Mouse (Mus musculus) neural tube, embryonic 10.5 days (tissue): ENCODE data around the gene Cfap157.
A peak's percentile ranks its signal among the peaks of the same experiment; 100 is the strongest.

Source experiments
- DNase-seq: peaks from one replicate; pipeline ENCODE4 v3.0.0-alpha.2; 2017; ENCODE audit warnings: low spot score; ENCODE audit errors: extremely low spot score

Cfap157 gene

GRCm38 (mm10) chr2:32787176-32787575 is 2.9 kb upstream of the Cfap157 start:
- DNase-seq = no peak

GRCm38 (mm10) chr2:32781710-32782109 is 2.5 kb downstream of the Cfap157 start:
- no peak for DNase-seq

- no peak for DNase-seq
These were observed 4.5 kb downstream of the Cfap157 start for GRCm38 (mm10) chr2:32779714-32780113.

- peak; percentile 59 for DNase-seq
These were observed 5.1 kb downstream of the Cfap157 start for GRCm38 (mm10) chr2:32779131-32779530.

GRCm38 (mm10) chr2:32778081-32778480 is 6.1 kb downstream of the Cfap157 start:
- no peak for DNase-seq

GRCm38 (mm10) chr2:32776192-32776591 is 8.0 kb downstream of the Cfap157 start:
- DNase-seq = no peak

GRCm38 (mm10) chr2:32775359-32776074 is 8.7 kb downstream of the Cfap157 start, which contains the start of the genes Ttc16 and Ptrh1:
Ttc16 (minus strand) TSS chr2:32775633.
Ptrh1 (plus strand) TSS chr2:32775786.
- DNase-seq = peak; percentile 98

GRCm38 (mm10) chr2:32772626-32773279 is 11.5 kb downstream of the Cfap157 start:
- no peak for DNase-seq

- DNase-seq = no peak
These were observed 12.3 kb downstream of the Cfap157 start for GRCm38 (mm10) chr2:32771886-32772285.

- no peak for DNase-seq
These were observed 14.7 kb downstream of the Cfap157 start for GRCm38 (mm10) chr2:32769327-32770085.

- DNase-seq = no peak
These were observed 15.5 kb downstream of the Cfap157 start for GRCm38 (mm10) chr2:32768661-32769285.

GRCm38 (mm10) chr2:32767241-32767640 is 17.0 kb downstream of the Cfap157 start:
- no peak for DNase-seq

GRCm38 (mm10) chr2:32763353-32763752 is 20.9 kb downstream of the Cfap157 start:
- DNase-seq = no peak

- no peak for DNase-seq
These were observed 22.4 kb downstream of the Cfap157 start for GRCm38 (mm10) chr2:32761859-32762258.

GRCm38 (mm10) chr2:32761361-32761760 is 22.9 kb downstream of the Cfap157 start:
- no peak for DNase-seq

GRCm38 (mm10) chr2:32759001-32759400 is 25.2 kb downstream of the Cfap157 start:
- DNase-seq = no peak

GRCm38 (mm10) chr2:32758503-32758902 is 25.7 kb downstream of the Cfap157 start:
- no peak for DNase-seq

GRCm38 (mm10) chr2:32757056-32757845 is 27.0 kb downstream of the Cfap157 start, which contains the start of gene Tor2a:
Tor2a (plus strand) TSS chr2:32757234.
- DNase-seq = peak; percentile 97

- no peak for DNase-seq
These were observed 27.6 kb downstream of the Cfap157 start for GRCm38 (mm10) chr2:32756674-32757055.

- no peak for DNase-seq
These were observed 32.0 kb downstream of the Cfap157 start for GRCm38 (mm10) chr2:32752181-32752580.

GRCm38 (mm10) chr2:32751665-32752033 is 32.6 kb downstream of the Cfap157 start:
- DNase-seq = no peak
